Mouse (Mus musculus) ovary, postnatal 14 days (tissue): ENCODE measurements around the gene Prdm12.
A peak's percentile ranks its signal among the peaks of the same experiment; 100 is the strongest.
"Not testable (repeated sequence)": the region's sequence is repeated elsewhere in the genome, so short reads cannot be mapped to it uniquely, and the experiment has no call there.

ENCODE experiments used
- DNase-seq: peaks from one replicate; pipeline ENCODE4 v3.0.0; 2022; ENCODE audit warnings: low spot score

Prdm12 gene

DNA sequence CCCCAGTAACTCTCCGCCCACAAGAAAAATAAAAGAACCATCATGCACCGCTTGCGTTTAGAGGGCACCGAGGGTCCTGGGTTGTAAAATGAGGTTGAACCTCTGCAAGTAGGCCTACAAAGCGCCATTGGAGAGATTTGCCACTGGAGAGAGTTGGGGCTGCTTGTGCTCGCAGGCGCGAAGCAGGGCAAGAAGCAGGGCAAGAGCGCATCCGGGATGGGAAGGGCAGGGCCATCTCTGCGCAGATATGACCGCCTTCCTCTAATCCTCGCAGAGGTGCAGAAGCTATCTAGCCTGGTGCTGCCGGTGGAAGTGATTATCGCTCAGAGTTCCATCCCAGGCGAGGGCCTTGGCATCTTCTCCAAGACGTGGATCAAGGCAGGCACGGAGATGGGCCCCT lies 2.1 kb downstream of the Prdm12 start:
- no peak for DNase-seq

DNA sequence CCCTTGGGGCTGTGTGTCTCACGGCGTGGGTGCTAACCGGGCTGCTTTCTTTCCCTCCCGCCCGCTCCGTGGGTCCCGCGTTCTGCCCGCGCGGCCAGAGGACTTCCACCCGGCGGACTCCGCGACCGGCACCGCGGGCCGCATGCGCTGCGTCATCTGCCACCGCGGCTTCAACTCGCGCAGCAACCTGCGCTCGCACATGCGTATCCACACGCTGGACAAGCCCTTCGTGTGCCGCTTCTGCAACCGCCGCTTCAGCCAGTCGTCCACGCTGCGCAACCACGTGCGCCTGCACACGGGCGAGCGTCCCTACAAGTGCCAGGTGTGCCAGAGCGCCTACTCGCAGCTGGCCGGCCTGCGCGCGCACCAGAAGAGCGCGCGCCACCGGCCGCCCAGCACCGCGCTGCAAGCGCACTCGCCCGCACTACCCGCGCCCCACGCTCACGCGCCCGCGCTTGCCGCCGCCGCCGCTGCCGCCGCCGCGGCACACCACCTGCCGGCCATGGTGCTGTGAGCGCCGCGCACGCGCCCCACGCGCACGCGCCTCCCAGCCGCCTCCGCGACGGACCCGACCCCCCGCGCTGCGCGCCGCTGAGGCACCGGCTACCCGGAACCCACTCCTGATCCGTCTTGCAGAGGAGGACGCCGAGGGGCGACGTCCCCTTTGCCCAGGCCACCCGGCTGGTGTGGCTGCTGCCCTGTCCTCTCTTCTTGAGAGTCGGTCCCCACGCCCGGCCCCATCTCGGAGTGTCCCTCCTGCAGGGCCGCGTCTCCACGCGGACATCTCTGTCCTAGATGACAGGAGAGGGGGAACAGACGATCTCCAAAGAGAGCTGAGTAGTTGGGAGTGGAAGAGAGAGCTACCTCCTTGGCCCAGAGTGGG lies 14.4 kb downstream of the Prdm12 start:
- no peak for DNase-seq

DNA sequence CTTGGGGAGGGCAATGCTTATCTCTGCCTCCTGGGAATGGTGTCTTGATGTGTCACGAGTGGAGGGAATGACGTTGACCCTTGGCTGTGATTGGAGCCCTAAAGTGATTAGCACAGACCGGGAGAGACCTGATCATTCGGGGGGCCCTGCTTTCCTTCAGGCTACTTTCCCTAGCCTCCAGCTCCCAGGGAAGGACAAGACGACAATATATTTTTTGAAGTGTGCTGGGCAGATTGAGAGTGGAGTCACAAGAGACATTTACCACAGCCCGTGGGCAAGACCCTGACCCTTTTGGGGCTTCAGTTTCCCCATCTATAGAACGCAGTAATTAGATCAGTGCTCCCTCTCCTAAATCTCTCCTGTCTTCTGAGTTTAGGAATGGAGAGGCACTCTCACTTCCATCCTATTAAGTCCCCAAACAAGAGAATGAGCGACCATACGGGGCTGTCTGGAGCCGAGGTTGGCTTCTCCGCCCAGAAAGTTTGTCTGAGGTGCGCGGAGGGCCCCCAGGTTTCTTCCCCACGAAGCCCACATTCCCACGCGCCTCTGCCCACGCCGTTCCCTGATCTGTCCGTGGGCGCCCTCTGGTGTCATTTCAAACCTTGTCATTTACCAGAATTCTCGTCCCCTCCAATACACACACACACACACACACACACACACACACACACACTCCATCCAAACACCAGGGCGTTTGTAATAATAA lies 15.2 kb downstream of the Prdm12 start:
- DNase-seq = peak; percentile 39

DNA sequence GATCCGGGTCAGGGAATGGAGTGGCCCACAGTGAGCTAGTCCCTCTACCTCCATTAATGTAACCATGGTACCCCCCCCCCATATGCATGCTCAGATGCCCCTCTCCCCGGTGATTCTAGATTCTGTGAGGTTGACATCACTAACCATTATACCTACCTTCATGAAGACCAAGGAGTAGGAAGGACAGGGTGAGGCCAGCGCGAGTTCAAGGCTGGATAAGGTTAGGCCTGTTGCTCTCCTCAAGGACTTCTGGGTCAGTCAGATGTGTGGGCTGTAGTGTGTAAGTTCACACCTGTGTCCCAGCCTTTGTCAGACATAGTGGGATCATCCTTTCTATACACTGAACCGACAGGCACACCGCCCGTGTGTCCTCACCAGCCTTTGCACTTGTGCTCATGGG lies 16.5 kb downstream of the Prdm12 start:
- DNase-seq = no peak

DNA sequence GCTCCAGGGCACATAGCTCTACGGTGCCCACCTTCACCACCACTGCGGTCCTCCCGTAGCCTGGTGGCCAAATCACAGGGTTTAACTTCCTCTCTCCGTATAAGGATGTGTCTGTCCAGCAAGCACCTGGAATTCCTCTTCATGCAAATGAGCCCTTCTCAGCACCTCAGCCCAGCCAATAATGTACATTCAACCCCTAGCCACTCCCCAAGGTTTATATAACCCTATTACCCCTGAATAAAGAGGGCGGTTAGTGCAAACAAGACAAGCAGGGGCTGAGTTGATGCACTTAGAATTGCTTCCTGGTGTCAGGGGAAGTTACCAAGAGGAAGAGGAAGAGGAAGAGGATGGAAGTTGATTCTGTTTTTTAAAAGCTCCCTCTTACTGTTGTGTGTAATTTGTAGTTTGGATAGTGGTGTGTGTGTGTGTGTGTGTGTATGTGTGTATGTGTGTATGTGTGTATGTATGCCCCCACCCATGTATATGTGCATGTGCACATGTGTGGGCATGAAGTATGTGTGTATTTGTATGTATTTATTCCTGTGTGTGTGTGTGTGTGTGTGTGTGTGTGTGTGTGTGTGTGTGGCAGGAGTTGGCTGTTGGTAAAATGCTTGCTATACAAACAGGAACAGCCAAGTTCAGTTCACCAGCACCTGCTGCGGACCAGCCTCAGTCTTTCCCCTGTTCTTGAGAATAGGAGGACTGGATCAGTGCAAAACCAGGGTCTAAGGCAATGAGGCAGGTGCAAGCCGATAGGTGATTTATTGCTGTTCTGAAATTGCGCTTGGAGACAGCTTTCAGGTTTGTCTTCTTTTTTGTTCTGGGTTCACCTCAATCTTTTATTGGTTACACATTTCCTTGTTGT lies 23.3 kb downstream of the Prdm12 start:
- no peak for DNase-seq

DNA sequence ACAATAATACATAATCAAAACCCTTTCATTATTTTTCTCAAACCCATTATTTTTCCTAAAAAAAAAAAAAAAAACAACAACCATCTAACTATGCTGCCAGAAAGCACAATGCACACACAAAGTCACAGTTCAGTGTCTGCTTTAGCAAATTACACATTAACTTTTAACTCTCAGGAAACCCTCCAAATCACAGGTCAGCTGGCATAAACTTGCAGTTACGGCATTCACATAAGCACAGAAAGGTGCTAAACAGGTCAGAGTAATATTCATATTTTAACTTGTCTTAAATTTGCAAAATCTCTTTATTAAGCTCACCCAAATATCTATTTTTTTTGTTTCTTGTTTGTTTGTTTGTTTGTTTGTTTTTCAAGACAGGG lies 24.0 kb downstream of the Prdm12 start:
- no peak for DNase-seq

DNA sequence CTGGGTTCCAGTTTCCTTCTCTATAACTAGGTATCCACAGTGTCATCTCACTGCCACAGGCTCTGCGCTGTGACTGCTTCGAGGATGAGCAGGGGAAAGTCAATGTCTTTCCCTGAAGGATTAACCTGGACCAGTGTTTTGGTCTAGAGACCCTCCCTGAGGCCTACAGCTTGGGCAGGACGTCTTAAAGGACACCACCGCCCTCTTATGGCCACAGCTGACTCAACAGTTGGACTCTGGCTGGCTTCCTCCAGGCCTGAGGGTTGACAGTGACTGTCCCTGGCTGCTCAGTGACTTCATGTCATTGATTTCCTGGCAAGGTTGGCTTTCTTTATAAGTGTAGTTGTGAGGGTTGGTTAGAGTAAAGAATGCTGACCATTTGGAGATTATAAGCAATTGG lies 27.5 kb downstream of the Prdm12 start:
- DNase-seq = no peak

DNA sequence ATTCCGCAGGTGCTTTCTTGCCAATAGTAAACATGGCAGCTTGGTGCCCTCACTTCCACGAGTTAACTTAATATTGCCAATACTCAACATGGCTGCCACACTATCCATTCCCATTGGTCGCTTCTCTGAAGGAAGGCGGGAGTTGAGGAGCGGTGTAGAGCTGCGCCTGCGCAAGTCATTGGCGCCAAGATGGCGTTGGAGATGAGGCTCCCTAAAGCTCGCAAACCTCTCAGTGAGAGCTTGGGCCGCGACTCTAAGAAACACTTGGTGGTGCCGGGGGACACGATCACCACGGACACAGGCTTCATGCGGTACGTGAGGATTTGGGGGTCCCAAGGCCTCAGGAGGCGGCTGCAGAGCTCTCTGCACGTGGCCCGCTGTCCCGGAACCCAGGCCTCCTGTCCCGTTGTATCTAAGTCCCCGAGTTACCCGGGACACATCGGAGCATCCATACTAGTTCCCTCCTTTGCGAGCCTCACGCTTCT lies 30.8 kb downstream of the Prdm12 start, which contains the start of gene Exosc2:
Gene Exosc2 (plus strand): TSS at position 165 of the 485 bp plus-strand sequence.
- DNase-seq = peak; percentile 82

DNA sequence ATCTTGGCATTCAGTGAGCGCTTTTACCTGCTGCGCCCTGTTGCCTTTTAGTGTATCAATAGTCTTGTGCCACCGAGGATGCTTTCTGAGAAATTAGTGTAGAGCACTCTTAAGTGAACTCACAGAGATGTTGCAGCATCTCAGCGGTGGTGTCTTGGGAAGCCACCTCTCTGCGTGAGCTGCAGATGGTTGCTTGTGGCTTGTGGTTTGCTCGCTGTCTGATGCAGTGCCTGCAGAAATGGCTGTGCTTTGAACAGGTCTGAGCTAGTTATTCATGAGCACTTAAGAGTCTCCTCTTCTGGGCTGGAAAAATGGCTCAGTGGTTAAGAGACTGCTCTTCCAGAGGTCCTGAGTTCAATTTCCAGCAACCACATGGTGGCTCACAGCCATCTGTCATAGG lies 38.8 kb downstream of the Prdm12 start:
- DNase-seq = no peak

DNA sequence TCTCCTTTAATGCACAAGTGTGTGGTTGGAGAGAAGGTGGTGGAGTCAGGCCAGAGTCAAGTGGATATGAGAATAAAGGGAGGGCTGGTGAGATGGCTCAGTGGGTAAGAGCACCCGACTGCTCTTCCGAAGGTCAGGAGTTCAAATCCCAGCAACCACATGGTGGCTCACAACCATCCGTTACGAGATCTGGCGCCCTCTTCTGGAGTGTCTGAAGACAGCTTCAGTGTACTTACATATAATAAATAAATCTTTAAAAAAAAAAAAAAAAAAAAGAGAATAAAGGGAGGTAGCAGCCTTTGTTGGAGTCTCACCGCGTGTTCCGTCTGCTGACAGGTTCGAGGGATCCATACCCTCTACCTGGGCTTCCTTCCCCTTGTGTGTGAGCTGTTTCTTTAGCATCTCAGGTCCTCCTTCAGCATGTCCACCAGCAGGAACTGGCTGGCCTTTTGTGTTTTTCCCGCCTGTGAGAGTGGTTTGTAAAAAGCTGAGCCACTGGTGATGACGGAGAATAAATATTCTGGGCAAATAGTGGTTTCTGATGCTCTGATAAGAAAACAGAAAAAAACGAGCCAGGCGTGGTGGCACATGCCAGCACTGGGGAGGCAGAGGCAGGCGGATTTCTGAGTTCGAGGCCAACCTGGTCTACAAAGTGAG lies 41.3 kb downstream of the Prdm12 start:
- DNase-seq = not testable (repeated sequence)

DNA sequence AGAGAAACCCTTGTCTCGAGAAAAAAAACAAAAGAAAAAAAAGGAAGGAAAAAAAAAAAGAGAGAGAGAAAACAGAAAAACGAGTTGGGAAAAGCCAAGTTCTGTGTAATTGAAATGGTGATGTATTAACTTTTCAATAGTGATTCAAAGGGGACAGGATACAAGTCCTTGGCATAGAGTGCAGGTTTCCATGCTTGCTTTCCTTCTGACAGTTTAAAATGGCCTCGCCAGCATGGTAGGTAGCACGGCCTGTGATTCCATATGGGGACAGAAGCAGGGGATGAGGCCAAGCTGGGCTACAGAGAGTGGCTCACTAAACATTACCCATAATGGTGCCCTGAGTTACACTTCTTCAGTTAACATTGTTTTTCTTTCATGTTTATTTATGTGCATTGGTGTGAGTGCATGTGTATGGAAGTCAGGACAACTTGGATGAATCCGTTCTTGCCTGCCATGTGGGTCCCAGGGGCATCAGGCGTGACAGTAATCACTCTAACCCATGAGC lies 41.9 kb downstream of the Prdm12 start:
- DNase-seq = no peak

DNA sequence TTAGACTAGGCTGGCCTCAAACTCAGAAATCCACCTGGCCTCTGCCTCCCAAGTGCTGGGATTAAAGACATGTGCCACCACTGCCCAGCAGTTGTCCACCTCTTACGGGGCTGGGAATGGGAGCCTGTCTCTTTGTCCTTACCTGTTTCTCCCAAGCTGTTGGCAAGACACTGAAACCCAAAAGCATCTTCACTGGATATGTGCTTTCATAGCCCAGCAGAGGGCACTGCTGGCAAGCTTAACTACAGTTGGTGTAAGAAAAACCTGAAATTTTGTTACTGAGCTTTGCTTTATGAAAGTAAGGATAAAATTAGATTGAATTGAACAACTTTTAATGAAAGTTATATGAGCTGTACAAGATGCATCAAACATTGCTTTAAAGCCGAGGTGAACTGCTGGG lies 43.8 kb downstream of the Prdm12 start:
- peak; percentile 46 for DNase-seq

DNA sequence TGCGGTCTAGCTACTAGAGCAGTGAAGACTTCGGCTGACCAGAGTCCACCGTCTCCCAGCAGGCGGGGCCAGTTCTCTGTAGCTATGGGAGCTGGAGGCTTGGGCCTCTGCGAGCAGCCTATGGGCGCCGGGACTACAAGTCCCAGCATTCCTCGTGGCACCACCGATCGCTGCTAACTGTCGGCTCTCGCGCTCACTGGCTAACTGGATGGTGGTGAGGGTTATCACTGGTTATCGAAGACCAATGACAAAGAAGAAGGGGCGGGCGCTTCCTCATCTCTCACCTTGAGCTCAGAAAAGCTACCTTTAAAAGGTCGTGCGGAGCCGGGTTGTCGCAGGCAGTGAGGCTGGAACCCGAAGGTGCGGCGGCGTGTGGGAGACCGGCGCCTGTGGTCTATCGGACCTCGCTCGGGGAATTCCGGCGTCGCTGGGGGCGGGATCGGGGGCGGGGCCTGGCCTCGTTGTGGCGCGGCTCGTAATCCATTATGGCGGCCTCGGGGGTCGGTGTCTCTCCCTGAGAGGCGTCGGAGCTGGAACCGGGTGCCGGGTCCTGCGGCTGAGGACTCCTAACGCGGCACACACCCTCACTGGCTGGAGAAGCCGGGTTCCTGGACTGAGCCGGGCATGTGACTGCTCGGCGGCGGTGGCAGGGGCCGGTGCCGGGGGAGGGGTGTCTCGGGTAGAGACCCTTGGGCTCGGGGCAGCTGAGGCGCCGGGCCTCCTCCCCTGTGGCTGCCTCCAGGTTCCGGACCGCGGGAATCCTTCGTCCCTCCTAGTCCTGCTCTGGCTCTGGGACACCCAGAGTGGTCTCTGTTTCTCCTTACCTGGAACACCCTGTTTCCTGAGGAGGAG lies 48.5 kb downstream of the Prdm12 start, which contains the start of gene Abl1:
Gene Abl1 (plus strand): TSS at position 303 of the 852 bp plus-strand sequence.
- peak; percentile 82 for DNase-seq

DNA sequence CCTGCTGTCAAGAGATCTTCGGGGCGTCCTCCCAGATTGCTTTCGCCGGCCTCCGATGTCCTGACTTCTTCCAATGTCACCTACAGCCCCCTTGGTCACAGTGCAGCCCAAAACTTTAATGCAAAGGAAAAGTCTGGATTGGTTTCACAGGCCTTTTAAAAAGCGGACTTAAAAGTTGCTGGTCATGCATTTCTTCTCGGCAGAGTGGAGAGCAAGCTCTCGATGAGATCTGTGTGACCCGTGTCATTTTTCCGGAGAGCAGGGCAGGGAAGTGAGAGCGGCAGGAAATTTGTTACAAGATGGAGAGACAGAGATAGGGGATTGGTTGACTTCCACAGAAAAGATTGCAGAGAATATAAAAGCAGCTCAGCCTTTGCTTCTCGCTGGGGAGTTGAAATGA lies 49.2 kb downstream of the Prdm12 start:
- no peak for DNase-seq

DNA sequence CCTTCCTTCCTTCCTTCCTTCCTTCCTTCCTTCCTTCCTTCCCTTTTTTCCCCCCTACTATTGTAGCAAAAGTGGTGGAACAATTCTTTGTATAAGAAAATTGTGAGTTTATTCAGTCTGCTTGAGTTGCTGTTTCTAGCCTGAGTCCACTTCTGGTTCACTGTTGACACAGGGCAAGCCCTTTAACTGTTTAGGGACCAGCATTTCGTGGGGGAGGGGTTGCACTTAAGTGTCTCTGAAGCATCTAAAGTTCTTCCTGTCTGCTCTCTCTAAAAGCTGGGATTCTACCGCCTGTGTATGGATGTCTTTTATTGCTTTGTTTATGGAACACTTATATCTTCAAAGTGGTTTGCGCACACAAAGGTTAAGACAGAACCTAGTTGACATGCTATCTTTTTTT lies 50.2 kb downstream of the Prdm12 start:
- DNase-seq = no peak

DNA sequence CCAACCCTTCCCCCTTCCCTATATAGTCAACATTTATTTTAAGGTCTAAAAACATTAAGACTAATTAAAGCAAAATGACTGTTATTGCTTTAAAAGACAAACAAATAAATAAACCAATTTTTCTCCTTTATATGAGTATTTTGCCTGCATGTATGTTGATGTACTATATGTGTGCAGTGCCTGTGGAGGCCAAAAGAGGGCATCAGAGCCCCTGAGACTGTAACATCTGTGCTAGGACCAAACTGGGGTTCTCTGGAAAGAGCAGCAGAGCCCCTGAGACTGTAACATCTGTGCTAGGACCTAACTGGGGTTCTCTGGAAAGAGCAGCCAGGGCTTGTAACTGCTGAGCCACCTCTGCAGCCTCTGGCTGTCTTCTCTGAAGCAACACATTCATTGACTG lies 58.4 kb downstream of the Prdm12 start:
- DNase-seq = no peak

DNA sequence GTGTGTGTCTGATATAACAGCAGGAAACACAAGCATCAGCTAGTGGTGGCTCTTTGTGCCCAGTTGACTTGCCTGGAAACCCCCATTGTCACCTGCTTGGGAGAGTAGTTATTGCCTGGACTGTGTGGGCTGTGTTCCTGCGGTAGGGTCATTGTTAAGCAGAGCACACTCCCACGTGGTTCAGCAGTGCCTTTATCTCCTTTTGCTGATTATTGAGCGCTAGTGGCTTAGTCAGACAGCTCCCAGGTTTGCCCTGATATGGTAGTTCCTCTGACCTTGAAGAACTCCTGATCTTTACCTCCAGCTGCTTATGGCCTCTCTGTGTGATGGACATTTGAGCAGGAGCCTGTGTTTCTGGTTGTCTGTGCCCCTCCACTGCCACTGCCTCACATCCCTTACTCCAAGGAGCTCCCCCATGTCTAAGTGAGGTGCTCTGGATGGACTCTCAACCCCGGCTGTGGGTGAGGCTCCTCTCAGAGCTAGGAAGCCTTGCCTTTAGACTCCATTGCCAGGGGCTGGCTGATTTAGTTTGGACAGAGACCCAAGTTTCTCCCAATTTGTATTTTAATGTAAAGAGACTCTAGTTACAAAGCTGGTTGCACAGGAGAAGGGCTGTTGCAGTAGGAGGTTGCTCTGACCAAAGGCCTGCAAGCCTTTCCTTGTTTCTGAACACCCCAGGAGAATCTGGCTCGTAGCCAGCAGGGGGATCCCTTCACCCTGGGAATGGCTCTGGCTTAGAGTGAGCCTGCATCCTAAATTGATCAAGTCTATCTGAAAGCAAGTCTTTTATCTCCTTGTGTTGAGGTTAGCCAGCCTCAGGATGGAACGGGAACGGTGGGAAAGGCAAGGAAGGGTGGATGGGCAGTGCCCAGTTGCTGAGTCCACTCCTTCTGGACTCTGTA lies 61.0 kb downstream of the Prdm12 start:
- no peak for DNase-seq

DNA sequence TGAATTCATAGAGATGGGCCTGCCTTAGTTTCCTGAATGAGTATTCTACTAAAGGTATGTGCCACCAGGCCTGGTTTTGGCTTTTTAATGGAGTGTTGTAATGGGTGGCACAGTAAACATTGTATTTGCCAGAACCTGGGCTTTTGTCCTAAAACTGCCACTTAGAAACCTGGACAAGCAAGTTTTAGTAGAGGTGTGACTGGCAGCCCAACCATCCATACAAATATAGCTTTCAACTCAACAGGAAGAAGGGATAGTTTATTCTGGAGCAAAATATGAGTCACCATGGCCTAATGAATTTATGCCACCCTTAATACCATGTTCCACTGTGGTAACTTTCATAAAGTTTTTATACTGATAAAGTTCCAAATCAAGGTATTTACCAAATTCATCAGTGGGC lies 63.4 kb downstream of the Prdm12 start:
- no peak for DNase-seq
